Mouse (Mus musculus) limb, embryonic 15.5 days (tissue): Measurements from ENCODE around the gene Reck. TPM values are rescaled to one million over a fixed set of nuclear protein-coding genes. Genes with fewer than 3 reads are reported as not detected.

Experiments used
- ATAC-seq: fragments of 200-750 bp; cut with Nextera tagmentation; 2 replicates; pipeline ENCODE4 v1.8.0; 2017; ENCODE audit warnings: low read depth, moderate TSS enrichment; ENCODE audit not compliant: insufficient number of reproducible peaks, low FRiP score, low TSS enrichment
- H3K27ac ChIP-seq: fragments of 300-500 bp; sonication (generic); 2 replicates; pipeline ENCODE4 v1.5.1; 2015; ENCODE audit warnings: moderate library complexity, mild to moderate bottlenecking, inconsistent platforms
- H3K27me3 ChIP-seq: fragments of 300-500 bp; sonication (generic); 2 replicates; pipeline ENCODE4 v1.6.1; 2015; ENCODE audit warnings: inconsistent platforms
- H3K36me3 ChIP-seq: fragments of 300-500 bp; sonication (generic); 2 replicates; pipeline ENCODE4 v1.6.1; 2015; ENCODE audit warnings: inconsistent platforms
- H3K4me1 ChIP-seq: fragments of 300-500 bp; sonication (generic); 2 replicates; pipeline ENCODE4 v1.6.1; 2015; ENCODE audit warnings: inconsistent platforms
- H3K4me2 ChIP-seq: fragments of 300-500 bp; sonication (generic); 2 replicates; pipeline ENCODE4 v1.6.1; 2015; ENCODE audit warnings: mild to moderate bottlenecking, inconsistent platforms
- H3K4me3 ChIP-seq: fragments of 300-500 bp; sonication (generic); 2 replicates; pipeline ENCODE4 v1.5.1; 2015; ENCODE audit warnings: mild to moderate bottlenecking, inconsistent platforms
- H3K9ac ChIP-seq: fragments of 300-500 bp; sonication (generic); 2 replicates; pipeline ENCODE4 v1.6.1; 2015; ENCODE audit warnings: inconsistent platforms
- H3K9me3 ChIP-seq: fragments of 300-500 bp; sonication (generic); 2 replicates; pipeline ENCODE4 v1.6.1; 2016; ENCODE audit warnings: inconsistent platforms
- WGBS: fragments of 180-500 bp; shearing (Covaris S2); methylation state at CpG from one replicate; pipeline ENCODE4 v1.1.7; 2015; 5-methylcytosine and 5-hydroxymethylcytosine counted together
- polyA plus RNA-seq: library from polyadenylated mRNA; unstranded; fragments of >200 nt; fragmentation: Nextera tagmentation; extraction: Ambion mirVana; gene quantifications from 2 replicates; pipeline ENCODE4 v1.2.1, GENCODE M21; 2015

Reck gene
- polyA plus RNA-seq, 1 experiment from 2014 or later, result 37.9 TPM

DNA sequence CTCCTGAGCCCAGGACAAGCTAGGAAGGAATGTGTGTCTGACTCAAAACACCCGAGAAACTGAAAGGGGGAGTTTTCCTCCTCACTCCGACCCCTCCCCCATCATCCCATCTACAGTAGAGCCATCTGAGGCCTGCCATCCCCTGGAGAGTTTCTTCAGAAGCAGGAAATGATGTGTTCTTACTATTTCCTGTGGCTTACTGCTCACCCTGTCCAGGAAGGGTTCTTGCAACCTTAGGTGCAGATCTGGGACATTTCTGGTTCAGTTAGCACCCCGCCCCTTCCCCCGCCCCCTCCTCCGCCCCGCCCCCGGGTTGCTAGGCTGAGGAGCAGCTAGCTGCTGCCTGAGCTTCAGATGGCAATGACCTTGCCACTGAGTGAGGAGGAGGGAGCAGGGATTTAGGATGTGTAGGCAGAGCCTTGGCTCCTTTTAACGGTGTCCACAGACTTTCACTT lies 96.8 kb downstream of the Reck start:
- Histone ChIP-seq H3K9ac (no peak overlapping the region), H3K9me3 (no peaks in the 10 kb centered on the region), H3K4me3 (no peak overlapping the region), H3K4me1 (peaks cover 32% of the 10 kb centered on the region), H3K36me3 (0 out of 2 replicates have a peak, but pooled peaks cover 10% of the 10 kb centered on the region), H3K4me2 (peak overlapping the region; percentile 32), H3K27ac (peak overlapping the region; percentile 48), H3K27me3 (no peaks in the 10 kb centered on the region)
- WGBS, result 5% methylated on average over 8 of the region's 8 CpGs
- ATAC-seq, result peak; percentile 32

DNA sequence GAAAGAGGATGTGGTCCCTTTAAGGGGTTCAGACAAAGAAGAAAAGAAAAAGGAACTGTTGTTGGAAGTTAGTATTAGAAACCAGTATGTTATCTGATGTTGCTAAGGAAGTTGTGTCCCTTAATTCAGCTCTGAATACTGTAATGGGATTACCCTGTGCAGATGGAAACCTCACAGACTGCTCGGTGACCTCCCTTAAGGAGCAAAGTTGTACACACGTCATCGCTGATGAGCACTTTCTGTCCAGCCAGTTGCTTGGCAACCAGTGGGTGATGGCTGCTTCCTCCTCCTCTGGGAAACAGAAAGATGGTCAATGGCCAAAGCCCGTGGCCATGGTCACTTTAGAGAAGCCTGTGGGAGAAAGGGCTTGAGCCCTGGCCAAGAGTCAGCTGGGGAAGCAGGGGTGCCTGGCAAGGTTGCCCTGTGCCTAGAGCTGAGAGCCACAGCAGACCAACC lies 98.2 kb downstream of the Reck start:
- Histone ChIP-seq H3K9ac (no peak overlapping the region), H3K9me3 (no peaks in the 10 kb centered on the region), H3K4me3 (no peak overlapping the region), H3K4me2 (no peak overlapping the region), H3K4me1 (peaks cover 28% of the 10 kb centered on the region), H3K27me3 (no peaks in the 10 kb centered on the region), H3K27ac (no peak overlapping the region), H3K36me3 (peaks cover 17% of the 10 kb centered on the region)
- no peak for ATAC-seq
- 82% methylated on average over 4 of the region's 4 CpGs for WGBS

DNA sequence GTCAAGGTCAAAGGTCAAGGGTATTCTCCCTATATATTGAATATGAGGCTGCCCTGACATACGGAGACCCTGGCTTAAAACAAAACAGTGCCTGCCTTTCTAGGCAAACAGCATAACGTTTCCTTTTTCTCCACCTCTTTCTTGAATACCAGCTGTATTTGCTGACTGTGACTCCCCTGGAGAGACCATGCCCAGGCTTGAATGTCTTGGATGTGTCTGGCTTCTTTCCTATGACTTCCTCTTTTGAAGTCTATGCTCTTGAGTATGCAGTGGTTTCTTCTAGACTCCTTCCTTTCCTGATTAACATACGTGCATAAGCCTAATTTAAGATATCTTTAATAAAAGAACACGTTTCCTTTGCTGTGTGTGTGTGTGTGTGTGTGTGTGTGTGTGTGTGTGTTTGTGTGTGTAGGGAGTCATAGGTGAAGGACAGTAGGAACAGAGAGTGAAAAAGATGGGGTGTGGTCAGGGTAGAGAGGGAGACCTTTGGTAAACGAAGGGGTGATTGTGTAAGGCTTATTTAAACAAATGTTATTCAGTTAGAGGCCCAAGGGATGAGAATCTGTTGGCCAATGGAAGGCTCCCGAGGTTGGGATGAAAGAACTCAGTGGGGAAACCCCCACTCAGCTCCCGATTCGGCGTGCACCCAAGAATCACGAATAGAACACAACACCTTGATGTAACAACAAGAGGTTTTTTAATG lies 99.7 kb downstream of the Reck start:
- Histone ChIP-seq H3K9ac (no peak overlapping the region), H3K4me3 (no peak overlapping the region), H3K4me2 (no peak overlapping the region), H3K27me3 (no peaks in the 10 kb centered on the region), H3K36me3 (peaks cover 16% of the 10 kb centered on the region), H3K9me3 (no peaks in the 10 kb centered on the region), H3K4me1 (peaks cover 35% of the 10 kb centered on the region), H3K27ac (0 out of 2 replicates have a peak overlapping the region, but pooled peaks have one; percentile 7)
- ATAC-seq, result no peak
- WGBS, result 79% methylated on average over 10 of the region's 10 CpGs

GRCm38 (mm10) chr4:43976223-43976740 lies 101.0 kb downstream of the Reck start:
- Histone ChIP-seq H3K27me3 (no peaks in the 10 kb centered on the region), H3K9ac (no peak overlapping the region), H3K4me2 (no peak overlapping the region), H3K27ac (no peak overlapping the region), H3K4me1 (peaks cover 37% of the 10 kb centered on the region), H3K4me3 (no peak overlapping the region), H3K9me3 (no peaks in the 10 kb centered on the region), H3K36me3 (peaks cover 11% of the 10 kb centered on the region)
- ATAC-seq, result no peak
- 82% methylated on average over 6 of the region's 6 CpGs for WGBS

- Histone ChIP-seq H3K4me2 (no peak overlapping the region), H3K9me3 (no peaks in the 10 kb centered on the region), H3K27me3 (no peaks in the 10 kb centered on the region), H3K36me3 (peaks cover 8% of the 10 kb centered on the region), H3K27ac (peak overlapping the region; percentile 82), H3K9ac (no peak overlapping the region), H3K4me3 (no peak overlapping the region), H3K4me1 (peaks cover 32% of the 10 kb centered on the region)
- ATAC-seq, result peak; percentile 36; the same call in 1 of the 2 replicates
- WGBS, result 22% methylated on average over 17 of the region's 17 CpGs
These were observed 103.5 kb downstream of the Reck start for GRCm38 (mm10) chr4:43978521-43979443.

GRCm38 (mm10) chr4:43979746-43980145 lies 104.4 kb downstream of the Reck start:
- Histone ChIP-seq H3K27ac (peak overlapping the region; percentile 82), H3K9ac (no peak overlapping the region), H3K4me2 (no peak overlapping the region), H3K27me3 (no peaks in the 10 kb centered on the region), H3K4me1 (peaks cover 32% of the 10 kb centered on the region), H3K9me3 (no peaks in the 10 kb centered on the region), H3K4me3 (no peak overlapping the region), H3K36me3 (peaks cover 8% of the 10 kb centered on the region)
- 42% methylated on average over 3 of the region's 3 CpGs for WGBS
- ATAC-seq, result no peak; the same call in 1 of the 2 replicates

DNA sequence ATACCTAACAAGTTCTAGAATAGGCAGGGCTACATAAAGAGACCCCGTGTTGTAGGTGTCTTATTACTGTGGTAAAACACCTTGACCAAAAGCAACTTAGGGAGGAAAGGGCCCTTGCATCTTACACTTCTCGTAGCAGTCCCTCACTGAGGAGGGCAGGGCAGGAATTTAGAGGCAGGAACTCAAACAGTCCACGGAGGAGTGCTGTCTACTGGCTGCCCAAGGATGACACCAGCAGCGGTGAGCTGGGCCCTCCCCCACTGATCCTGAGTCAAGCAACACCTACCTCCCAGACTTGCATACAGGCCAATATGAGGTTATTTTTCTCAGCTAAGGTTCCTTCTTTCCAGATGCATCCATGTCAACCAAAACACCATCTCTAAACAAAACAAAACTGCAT lies 104.9 kb downstream of the Reck start:
- no peak for ATAC-seq
- H3K9ac ChIP-seq, result no peak overlapping the region
- H3K36me3 ChIP-seq, result peaks cover 8% of the 10 kb centered on the region
- H3K27me3 ChIP-seq, result no peaks in the 10 kb centered on the region
- WGBS, result 70% methylated on average over 4 of the region's 4 CpGs
- H3K4me2 ChIP-seq, result no peak overlapping the region
- H3K27ac ChIP-seq, result peak overlapping the region; percentile 82; the same call in 1 of the 2 replicates
- H3K9me3 ChIP-seq, result no peaks in the 10 kb centered on the region
- peaks cover 32% of the 10 kb centered on the region for H3K4me1 ChIP-seq
- no peak overlapping the region for H3K4me3 ChIP-seq

DNA sequence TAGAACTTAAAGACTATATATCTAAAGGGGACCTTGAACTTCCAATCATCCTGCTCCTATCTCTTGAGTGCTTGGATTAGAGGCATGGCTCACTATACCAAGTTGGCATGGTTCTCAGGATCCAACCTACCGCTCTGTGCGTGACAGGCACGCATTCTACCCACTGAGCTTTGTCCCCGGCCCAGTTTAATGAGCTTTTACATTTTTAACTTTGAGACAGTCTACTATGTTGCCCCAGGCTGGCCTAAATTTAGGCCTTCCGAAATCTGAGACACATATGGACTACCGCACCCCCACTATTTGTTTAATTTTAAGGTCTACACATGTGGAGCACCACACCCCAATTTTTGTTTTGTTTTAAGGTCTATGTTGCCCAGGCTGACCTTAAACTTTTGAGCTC lies 105.5 kb downstream of the Reck start:
- H3K4me1 ChIP-seq, result peaks cover 32% of the 10 kb centered on the region
- H3K4me2 ChIP-seq, result no peak overlapping the region
- H3K4me3 ChIP-seq, result no peak overlapping the region
- H3K9ac ChIP-seq, result no peak overlapping the region
- no peaks in the 10 kb centered on the region for H3K27me3 ChIP-seq
- 87% methylated on average over 6 of the region's 6 CpGs for WGBS
- peaks cover 8% of the 10 kb centered on the region for H3K36me3 ChIP-seq
- H3K27ac ChIP-seq, result no peak overlapping the region
- ATAC-seq, result no peak
- no peaks in the 10 kb centered on the region for H3K9me3 ChIP-seq

DNA sequence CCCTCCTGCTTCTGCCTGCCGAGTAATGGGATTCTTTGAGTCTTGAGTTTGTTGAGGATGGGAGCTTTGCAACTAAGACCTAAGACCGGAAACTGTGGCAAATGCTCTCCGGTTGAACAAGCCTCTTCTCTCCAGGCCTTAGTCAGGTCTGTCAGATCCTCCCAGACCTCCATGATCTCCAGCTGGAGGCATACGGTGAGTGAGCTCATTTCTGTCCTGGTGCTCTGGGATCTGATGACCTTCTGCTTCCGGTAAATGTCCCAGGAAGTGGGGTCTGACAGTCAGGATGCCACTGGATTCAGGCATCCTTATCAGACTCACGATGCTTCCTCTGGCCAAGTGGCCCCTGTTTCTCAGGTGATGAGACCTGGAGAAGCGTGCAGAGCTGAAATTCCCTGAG lies 105.9 kb downstream of the Reck start:
- no peak overlapping the region for H3K9ac ChIP-seq
- ATAC-seq, result no peak
- H3K36me3 ChIP-seq, result peaks cover 8% of the 10 kb centered on the region
- H3K27me3 ChIP-seq, result no peaks in the 10 kb centered on the region
- H3K9me3 ChIP-seq, result no peaks in the 10 kb centered on the region
- no peak overlapping the region for H3K4me3 ChIP-seq
- peaks cover 30% of the 10 kb centered on the region for H3K4me1 ChIP-seq
- WGBS, result 88% methylated on average over 7 of the region's 7 CpGs
- no peak overlapping the region for H3K27ac ChIP-seq
- no peak overlapping the region for H3K4me2 ChIP-seq

GRCm38 (mm10) chr4:43982053-43982732 lies 106.9 kb downstream of the Reck start:
- ATAC-seq, result peak; percentile 81
- H3K4me1 ChIP-seq, result peaks cover 29% of the 10 kb centered on the region
- peak overlapping the region; percentile 51; the same call in 1 of the 2 replicates for H3K27ac ChIP-seq
- peak overlapping the region; percentile 35 for H3K4me3 ChIP-seq
- 2% methylated on average over 24 of the region's 24 CpGs for WGBS
- no peaks in the 10 kb centered on the region for H3K27me3 ChIP-seq
- H3K4me2 ChIP-seq, result peak overlapping the region; percentile 64
- peaks cover 8% of the 10 kb centered on the region for H3K36me3 ChIP-seq
- H3K9ac ChIP-seq, result 0 out of 2 replicates have a peak overlapping the region, but pooled peaks have one; percentile 18
- no peaks in the 10 kb centered on the region for H3K9me3 ChIP-seq

DNA sequence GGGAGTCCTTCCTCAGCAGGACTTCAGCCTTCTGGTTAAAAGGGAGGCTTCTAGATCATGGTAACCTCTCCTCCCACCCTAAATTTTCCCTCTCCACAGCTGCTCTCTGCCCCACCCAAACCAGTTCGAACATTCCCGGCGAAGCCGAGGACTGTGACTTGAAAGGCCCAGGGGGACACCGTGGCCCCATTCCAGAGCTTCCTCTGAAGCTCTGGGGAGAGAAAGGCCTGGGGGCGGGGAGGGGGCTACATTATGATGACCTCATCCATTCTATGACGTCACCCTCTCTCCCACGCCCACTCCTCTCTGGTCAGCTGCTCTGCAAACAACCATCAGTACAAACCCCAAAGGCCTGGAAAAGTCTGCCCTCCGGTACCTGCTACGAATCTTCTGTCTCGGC lies 107.9 kb downstream of the Reck start, which contains the start of gene Ccin:
TSS of gene Ccin (plus strand) at position 303 of the 400 bp plus-strand sequence.
- H3K27ac ChIP-seq, result no peak within 1 kb of the TSS
- peak within 1 kb of the TSS; percentile 64 for H3K4me2 ChIP-seq
- no peak within 1 kb of the TSS for H3K9ac ChIP-seq
- 66% methylated on average over 11 of the region's 11 CpGs for WGBS
- H3K27me3 ChIP-seq, result no peaks in the 10 kb centered on the region
- H3K4me1 ChIP-seq, result peaks cover 29% of the 10 kb centered on the region
- no peak for ATAC-seq
- no peaks in the 10 kb centered on the region for H3K36me3 ChIP-seq
- H3K9me3 ChIP-seq, result no peaks in the 10 kb centered on the region
- H3K4me3 ChIP-seq, result peak within 1 kb of the TSS; percentile 35
